Mouse (Mus musculus) neutrophil, adult 5-6 weeks (primary cell): ENCODE measurements at regions not wholly inside any gene's neighbourhood (a gene's known extent, or its start where the extent isn't known, plus 50 kb on each side); places are given as distances from the start of the nearest gene placed in this dataset.
"Not testable (repeated sequence)": the region's sequence is repeated elsewhere in the genome, so short reads cannot be mapped to it uniquely, and the experiment has no call there.

ENCODE experiments used
- ATAC-seq: fragments of 151-379, 151-347 bp; 2 replicates; pipeline ENCODE4 v1.8.0; 2017; ENCODE audit warnings: mild to moderate bottlenecking, moderate TSS enrichment; ENCODE audit not compliant: insufficient number of reproducible peaks, poor library complexity, low FRiP score, severe bottlenecking; ENCODE audit errors: extremely low read depth

DNA sequence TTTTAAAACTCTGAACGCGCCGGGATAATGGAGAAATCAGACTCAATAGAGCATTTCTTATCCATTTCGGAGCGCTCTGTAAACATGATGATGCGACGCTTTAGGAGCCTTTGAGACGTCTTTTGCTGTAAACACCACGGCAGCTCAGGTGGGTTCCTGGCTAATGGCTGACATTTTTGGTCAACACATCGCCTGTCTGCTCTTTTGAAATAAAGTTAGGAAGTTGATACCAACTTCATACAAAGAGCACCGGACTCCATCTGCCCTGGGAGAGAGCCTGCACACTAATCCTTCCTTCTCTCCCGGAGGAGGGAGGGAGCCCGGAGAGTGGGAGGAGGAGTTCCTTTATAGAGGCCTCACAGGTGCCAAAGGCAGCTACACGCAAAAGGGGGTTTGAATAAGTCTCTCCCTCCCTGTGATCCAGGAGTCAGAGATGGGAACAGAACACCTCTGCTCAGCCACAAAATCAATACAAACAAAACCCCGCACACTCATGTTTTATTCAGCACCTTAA, 63.8 kb upstream of the Srsf6 start:
- ATAC-seq: no peak

- no peak for ATAC-seq
These were observed 64.6 kb upstream of the Srsf6 start for GRCm38 (mm10) chr2:162866613-162867314.

GRCm38 (mm10) chr2:162864571-162864970, 66.8 kb upstream of the Srsf6 start:
- 0 out of 2 replicates have a peak, but pooled peaks have one; percentile 9 for ATAC-seq

DNA sequence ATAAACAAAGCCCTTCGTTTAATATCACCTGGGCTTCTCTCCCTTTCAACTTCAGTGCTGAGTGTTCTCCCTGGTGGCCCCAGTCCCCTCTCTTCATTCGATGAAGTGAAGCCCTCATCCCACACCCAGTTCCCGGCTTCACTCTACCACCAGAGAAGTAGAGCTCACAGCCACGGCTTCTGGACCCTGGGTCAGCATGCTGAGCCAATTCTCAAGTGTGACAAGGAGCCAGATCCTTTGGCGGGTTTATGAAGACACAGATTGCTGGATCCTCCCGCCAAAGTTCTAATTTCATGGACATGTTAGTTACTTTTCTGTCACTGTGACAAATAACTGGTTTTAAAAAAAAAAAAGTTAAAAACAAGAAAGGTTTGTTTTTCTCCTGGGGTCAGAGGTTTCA, 76.7 kb upstream of the Srsf6 start:
- ATAC-seq: no peak

DNA sequence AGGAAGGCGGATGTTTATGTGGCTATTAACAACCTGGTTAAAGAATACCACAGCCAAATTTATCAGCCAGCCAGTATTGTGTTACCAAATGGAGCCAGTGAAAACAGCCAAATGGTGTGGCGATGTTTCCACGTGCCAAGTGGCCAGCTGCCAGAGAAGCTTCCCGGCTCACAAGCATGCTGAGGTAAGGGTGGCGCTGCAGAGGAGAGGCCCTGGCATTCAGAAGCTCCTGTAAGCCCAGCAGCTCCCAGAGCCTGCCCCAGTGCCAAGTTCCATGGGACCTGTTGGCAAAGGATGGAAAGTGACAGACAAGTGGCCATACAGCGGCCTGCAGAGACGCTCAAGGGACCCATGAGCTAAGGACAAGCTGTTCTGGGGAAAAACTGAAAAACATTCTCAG, 77.8 kb upstream of the Srsf6 start:
- no peak for ATAC-seq

- not testable (repeated sequence) for ATAC-seq
These were observed 89.6 kb upstream of the Srsf6 start for GRCm38 (mm10) chr2:162841761-162842160.

- no peak for ATAC-seq
These were observed 93.6 kb upstream of the Srsf6 start for GRCm38 (mm10) chr2:162837776-162838175.

GRCm38 (mm10) chr2:162833741-162834140, 97.6 kb upstream of the Srsf6 start:
- no peak for ATAC-seq

DNA sequence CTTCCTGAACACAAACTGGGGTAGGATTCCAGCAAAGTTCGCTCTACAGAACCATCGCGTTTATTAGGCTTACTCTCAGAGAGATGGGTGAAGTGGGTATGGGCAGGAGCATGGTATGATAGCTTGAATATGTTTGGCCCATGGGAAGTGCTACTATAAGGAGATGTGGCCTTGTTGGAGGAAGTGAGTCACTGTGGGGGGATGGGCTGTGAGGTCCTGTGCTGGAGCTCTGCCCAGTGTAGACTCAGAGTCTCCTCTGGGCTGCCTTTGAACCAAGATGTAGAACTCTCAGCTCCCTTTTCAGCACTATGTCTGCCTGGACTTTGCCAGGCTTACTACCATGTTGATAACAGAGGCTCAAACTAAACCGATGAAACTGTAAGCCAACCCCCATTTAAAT, 112.5 kb upstream of the Srsf6 start:
- no peak for ATAC-seq

DNA sequence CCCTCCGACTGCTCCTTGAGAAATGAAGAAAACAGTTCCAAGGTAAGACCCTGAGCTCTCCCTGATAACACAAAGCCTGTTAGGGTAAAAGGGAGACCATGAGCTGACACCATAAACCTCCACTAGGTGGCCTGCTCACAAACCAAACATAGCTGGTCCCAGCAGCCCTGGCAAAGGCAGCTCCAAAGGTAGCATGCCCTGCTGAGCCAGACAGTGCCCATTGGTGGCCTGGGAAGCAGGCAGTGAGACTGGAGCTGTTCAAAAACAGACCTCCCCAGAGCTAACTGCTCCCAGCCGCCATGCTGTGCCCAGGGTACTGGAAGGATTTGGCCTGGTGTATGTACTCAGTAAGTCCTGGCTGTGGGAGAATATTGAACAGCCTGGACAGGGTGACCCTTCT, 117.1 kb upstream of the Srsf6 start:
- ATAC-seq: no peak

- ATAC-seq: no peak
These were observed 123.6 kb upstream of the Srsf6 start for GRCm38 (mm10) chr2:162807747-162808146.

DNA sequence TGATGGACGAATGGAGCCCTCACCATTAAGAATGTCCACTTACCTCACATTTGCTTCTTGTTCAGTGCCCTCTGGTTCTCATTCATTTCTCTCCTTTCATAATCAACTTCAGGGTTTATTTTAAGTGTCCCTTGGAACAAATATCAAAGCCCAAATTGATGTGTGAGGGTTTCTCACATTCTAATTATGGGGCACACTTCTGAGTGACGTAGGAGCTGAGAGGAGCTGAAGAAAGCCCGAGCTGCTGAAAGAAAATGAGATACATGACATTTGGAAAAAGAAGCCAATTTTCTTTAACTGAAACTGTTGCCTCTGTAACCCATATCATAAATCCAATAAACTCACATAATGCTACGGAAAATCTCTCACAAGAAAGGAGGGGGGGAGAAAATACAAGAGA, 134.8 kb upstream of the Srsf6 start:
- no peak for ATAC-seq

- ATAC-seq: no peak
These were observed 133.3 kb upstream of the Ptprt start for GRCm38 (mm10) chr2:162794285-162794684.

DNA sequence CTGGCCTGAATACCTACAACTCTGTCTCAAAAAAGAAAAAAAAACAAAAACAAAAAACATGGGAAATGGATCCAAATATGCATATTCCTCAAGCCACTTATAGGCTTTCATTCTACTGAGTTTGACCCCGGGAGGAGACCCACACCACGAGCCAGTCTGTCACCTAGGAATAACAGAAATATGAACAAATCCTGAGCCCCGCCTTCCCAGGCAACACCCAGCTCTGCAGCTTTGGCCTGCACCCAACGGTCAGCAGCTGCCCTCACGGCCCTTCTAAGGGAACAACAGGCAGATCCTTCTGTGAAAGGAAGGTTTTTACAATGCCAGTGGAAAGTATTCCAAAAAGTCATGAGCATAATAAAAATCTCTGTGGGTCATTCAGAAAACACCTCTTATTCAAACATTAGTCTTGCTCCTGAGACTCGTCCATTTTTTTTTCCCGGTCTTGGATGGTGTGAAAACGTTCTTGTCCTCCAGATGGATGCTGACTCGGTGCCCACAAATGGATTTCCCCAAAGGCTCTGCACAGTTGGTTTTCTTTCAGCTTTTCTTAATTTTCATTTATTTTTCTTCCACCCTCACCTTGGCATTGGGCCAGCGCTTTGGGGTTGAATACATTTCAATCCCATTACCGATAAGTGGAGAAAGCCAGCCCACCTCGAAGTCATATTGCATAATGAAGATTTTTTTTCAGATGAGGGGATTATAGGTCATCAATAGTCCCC, 130.6 kb upstream of the Ptprt start:
- no peak for ATAC-seq

DNA sequence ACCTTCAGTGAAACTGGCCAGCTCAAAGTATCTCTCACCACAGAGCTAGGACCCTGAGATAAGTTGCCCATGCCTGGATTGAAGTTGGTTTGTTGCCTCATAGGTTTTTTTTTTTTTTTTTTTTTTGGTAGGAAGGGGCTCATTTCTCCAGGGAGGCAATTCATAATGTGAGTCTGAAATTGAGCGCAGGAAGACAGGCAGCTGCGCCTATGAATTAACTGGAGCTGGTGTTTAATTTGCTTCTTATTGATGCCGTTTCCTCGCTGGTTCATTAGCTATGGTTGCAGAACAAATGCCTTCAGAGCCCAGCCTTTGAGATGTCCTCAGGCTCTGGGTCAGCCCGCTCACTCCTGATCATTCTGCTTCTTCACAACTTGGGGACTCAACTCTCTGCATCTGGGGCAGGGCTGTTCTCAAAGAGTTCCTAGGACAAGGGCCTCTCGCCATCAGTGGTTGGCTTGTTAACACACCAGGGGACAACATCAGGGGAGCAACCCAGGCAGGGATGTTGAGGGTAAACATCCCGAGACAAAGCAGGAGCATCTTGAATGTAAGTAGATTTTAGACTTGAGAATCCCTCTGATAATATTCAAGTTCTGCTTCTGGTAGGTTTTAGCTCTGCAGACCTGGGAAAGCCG, 123.3 kb upstream of the Ptprt start:
- ATAC-seq: no peak

DNA sequence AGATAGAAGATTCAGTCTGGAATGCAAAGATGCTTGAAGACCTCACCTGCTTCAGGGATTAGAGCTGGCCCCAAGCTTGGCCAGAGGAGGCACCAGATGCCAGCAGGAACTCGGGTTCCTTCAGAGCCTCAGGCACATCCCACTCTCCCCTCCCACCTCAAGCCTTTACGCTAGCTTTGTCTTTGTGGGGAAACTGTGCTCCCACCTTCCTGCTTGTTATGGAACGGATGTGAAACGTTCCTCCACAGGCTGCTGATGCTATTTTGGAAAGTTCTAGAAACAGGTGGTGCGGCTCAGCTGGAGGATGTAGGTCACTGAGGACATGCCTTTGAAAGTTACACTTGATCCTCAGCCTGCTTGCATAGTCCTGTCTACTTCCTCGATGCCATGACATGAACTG, 120.7 kb upstream of the Ptprt start:
- no peak for ATAC-seq

DNA sequence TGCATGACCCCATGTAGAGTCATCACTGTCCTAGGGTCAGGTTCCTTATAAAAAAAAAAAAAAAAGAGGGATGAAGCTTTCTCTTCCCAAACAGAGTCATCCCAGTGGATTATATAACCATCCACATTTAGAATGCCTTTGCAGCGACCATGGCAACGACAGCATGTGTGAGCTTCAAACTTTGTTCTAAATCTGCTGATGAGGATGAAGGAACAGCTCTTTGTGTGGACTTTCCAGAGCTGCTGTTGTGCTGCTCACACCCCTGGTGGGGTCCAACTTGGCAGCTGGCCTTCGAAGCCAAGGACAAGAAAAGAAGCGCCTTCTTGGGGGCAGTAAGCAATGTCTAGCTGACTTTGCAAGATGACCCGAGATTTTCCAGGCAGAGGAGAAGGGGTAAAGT, 115.6 kb upstream of the Ptprt start:
- ATAC-seq: no peak

GRCm38 (mm10) chr2:162772520-162772919, 111.6 kb upstream of the Ptprt start:
- no peak for ATAC-seq

DNA sequence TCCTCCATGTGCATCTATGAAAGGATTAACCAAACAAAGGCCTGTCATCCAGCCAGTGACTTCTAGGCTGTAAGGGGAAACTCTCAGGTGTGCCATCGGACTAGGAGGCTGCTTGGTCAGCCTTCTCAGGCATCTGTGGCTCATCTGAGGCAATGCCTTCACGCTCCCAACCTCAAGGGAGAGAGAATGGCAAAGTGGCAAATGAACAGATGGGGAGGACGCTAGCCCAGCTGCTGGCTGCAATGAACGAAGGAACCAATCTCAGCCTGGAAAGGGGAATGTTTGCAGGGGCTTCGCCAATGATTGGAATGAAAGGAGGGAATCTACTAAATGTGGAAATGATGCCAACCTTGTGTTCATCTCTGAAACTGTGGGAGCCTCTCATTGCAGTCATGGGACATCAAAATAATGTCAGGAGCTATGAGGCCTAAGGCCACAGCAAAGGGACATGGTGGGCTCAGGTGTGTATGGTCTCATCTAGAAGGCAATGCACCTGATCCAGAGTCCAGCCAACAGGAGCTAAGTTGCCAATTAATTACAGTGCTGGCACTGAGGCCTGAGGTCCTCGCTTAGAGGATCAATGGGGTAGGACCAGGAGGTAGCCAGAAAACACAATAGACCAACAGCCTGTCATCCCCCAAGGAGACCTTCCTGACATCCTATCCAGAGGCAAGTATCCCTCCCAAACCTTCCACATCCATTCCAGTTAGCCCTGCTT, 108.9 kb upstream of the Ptprt start:
- 0 out of 2 replicates have a peak, but pooled peaks have one; percentile 3 for ATAC-seq
